Mouse (Mus musculus) liver, embryonic 14.5 days (tissue): Measurements from ENCODE around the gene Bmt2.
A peak's percentile ranks its signal among the peaks of the same experiment; 100 is the strongest.

Source experiments
- CTCF ChIP-seq: IDR thresholded peaks from 2 replicates; pipeline ENCODE4 v1.5.1; 2016; ENCODE audit warnings: antibody characterized with exemption, low read depth, control low read depth
- EP300 ChIP-seq: IDR thresholded peaks from 2 replicates; pipeline ENCODE4 v1.6.1; 2016; ENCODE audit warnings: antibody characterized with exemption, low read depth

DNA sequence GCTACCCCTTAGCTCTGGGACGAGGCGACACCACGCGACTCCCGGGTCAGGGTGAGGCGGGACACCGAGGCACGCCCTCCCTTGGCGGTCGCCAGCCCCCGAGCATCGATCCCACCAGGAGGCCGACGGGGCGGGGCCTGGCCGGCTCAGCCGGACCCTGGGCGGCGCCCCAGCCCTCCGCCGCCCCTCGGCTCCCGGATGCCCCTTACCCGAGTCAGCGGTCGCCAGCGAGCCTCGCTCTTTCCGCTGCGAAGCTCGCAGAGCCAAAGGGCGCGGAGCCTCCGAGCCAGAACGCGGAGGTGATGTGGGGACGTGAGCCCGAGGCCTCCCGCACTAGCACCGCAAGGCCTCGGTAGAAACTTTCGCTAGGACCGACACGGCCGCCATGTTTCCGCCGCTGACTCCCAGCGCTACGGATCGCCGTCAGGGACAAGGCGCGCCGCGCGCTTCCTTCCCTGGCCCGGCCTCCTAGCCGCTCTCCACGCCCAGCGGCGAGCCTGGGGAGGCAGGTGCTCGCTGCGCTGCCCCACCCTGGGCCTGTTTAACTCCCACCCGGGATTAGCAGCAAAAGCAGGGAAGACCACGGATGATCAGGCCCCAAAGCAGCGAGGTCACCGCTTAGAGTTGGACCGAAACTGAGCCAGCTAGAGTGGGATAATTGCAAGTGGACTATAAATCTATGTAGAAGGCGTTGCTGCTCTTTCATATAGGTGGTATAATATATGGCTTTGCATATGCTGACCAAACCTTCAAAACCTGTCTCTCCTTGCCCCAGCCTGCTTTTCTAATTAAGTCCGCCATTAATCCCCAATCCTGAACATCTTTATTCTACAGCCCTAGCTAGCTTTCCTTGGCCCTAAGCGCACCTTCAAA, 69.9 kb downstream of the Bmt2 start, which contains the start of gene Tmem168:
- TF ChIP-seq CTCF: peak; percentile 30; the same call in 1 of the 2 replicates
- TF ChIP-seq EP300: no peak
